Mouse (Mus musculus) heart, adult 2 months (tissue): ENCODE data around the gene Aunip.

Source experiments
- CTCF ChIP-seq: fragments of 200-600 bp; IDR thresholded peaks from 2 replicates; pipeline ENCODE4 v1.8.1; 2022; ENCODE audit warnings: antibody characterized with exemption, mild to moderate bottlenecking, moderate library complexity
- POLR2A ChIP-seq: fragments of 200-500 bp; IDR thresholded peaks from 2 replicates; pipeline ENCODE4 v1.6.1; 2011; ENCODE audit warnings: mild to moderate bottlenecking, low read depth, low read length, control low read depth; ENCODE audit not compliant: insufficient read depth

DNA sequence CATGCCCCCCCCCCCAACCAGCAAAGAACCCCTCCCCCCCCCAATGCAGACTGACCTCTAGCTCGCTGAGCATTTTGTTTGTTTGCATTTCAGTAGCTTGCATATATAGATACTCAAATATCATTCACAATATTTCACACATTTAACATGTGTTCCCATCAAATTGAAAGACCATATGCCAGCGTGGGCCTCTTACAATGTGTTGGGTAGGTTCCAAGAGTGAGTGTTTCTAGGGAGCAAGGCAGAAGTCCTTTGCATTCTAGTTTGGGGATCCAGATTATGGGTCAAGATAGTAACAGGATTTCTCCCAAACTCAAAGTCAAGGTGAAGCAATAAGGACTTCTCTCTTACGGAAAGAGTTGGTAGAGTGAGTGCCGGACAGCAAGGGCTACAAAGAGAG, 7.7 kb downstream of the Aunip start:
- no peak for TF ChIP-seq CTCF
- TF ChIP-seq POLR2A = no peak
